Mouse (Mus musculus): ENCODE results near the gene Olfr221.

The Olfr221 gene

GRCm38 (mm10) chr14:52013021-52013610 lies 29.1 kb downstream of the Olfr221 start:
- no peak for TF ChIP-seq GATA4 (IDR thresholded peaks at IDR 0.05; ENCODE audit: insufficient replicate concordance, low read length)

GRCm38 (mm10) chr14:52012553-52012952 lies 29.7 kb downstream of the Olfr221 start:
- TF ChIP-seq GATA4 (IDR thresholded peaks at IDR 0.05; ENCODE audit: insufficient replicate concordance, low read length): no peak

GRCm38 (mm10) chr14:52012085-52012484 lies 30.2 kb downstream of the Olfr221 start:
- no peak for TF ChIP-seq GATA4 (IDR thresholded peaks at IDR 0.05; ENCODE audit: insufficient replicate concordance, low read length)

DNA sequence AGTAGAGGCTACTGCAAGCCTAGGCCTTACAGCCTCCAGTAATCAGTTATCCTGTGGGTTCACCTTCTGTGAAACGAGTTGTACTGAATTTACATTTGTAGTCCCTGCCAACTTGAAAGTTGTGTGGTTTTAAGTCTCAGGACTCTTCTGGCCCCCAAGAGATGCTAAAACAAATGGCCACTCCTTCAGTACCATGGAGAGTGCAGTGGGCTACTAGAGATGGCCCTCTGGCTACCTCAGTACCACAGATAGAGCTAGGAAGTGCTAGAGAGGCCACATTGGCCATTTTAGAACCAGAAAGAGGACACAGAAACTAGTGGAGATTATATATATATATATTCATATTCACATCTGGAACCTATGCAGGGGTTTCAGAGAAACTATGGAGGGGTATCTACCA lies 30.6 kb downstream of the Olfr221 start:
- no peak for TF ChIP-seq GATA4 (IDR thresholded peaks at IDR 0.05; ENCODE audit: insufficient replicate concordance, low read length)

DNA sequence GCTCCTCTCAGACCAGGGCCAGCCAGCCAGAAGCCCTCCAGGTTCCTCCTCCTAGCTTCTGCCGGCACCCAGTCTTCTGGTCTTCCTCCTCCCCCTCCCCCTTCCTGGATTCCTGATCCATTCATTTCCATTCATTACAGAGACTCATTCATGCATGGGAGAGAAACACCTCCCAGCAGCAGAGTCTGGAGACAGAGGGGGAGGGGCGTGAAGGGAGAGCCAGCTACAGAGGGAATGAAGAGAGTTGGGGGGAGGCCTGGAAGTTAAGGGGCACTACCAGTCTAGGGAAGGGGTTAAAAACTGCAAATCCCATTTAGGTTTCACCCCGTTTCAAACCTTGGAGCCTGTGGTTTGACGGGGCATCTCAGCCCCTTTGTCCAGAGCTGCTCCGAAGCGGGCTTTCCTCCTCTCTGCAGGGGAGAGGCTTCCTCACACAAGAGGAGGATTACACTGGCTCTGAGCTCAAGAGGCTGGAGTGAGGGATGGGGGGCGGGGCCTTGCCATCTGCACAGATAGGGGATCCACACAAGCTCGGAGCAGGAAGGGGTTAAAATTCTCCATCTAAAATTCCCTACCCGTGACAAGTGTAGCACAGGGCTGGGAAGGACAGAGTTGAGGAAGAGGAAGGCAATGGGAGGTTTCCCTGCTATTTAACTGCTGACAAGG lies 31.7 kb downstream of the Olfr221 start:
- no peak for TF ChIP-seq GATA4 (IDR thresholded peaks at IDR 0.05; ENCODE audit: insufficient replicate concordance, low read length)

DNA sequence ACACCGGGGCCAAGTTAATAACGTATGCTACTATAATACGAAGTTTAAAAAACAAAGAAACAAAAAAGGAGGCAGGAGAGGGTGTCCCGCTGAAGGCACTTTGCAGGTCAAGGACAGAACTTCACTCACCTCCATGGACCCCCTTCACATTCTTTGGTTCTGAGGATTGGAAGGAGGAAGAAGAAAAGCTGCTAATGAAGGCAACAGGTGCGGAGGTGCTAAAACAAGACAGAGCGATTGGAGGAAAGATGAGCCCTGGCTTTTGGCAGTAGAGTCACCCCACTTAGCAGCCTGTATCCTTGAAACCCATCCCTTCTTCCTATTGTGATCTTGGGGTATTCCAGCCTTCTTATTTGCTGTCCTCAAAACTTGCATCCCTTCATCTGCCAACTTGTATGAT lies 32.4 kb downstream of the Olfr221 start:
- no peak for TF ChIP-seq GATA4 (IDR thresholded peaks at IDR 0.05; ENCODE audit: insufficient replicate concordance, low read length)

DNA sequence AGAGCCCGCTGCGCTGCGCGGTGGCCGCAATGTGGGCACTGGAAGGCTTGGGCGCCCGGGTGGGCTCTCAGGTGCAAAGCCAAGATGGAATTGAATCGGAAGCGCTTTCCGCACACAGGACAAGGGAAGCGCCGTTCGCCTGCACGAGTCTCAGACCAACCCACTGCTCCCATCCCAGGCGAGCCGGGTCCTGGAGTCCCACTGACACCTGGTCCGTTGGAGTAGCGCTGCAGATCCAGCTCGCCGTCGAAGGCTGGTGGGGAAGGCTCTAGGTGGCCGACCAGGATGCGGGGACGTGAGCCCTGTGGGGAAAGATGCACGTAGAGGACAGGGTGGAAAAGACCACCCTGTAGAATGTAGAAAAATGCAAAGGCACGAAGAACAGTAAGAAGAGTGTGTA lies 32.9 kb downstream of the Olfr221 start:
- no peak for TF ChIP-seq GATA4 (IDR thresholded peaks at IDR 0.05; ENCODE audit: insufficient replicate concordance, low read length)

DNA sequence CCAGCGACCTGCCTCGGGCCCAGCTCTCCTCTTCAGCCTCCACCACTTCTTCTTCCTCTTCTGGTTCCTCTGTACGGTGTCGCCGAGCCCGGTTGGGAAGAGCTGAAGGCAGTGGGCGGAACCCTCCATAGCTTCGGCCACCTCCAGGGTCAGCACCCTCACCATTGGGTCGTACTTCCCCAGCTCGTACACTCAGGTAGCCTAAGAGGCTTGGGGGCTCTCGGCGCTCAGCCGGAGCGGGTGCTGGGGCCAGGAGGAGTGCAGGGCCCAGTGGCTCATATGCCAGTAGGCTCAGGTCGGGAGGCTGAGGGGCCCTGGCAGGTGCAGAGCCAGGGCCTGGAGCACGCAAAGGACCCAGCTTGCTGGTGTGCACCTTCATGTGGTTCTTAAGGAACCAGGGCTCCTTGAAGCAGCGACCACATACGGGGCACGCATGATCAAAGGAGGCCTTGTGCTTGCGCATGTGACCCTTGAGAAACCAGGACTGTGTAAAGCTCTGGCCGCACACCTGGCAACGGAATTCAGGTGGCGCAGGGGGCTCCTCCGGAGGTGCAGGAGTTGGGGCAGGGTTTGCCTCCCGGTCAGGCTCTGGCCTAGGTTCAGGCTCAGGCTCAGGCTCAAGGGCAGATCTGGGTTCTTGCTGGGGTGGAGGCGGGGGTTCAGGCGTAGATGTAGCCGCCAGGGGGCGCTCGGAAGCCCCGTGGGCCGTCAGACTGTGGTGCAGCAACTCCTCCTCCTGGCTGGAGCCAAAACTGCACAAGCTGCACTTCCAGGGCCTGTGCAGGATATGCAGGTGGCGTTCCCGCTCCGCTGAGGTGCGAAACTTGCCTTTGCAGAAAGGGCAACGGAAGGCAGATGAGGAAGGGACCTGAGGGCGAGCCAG lies 33.7 kb downstream of the Olfr221 start:
- TF ChIP-seq GATA4 (IDR thresholded peaks at IDR 0.05; ENCODE audit: insufficient replicate concordance, low read length): no peak

GRCm38 (mm10) chr14:52006771-52007170 lies 35.5 kb downstream of the Olfr221 start:
- TF ChIP-seq GATA4 (IDR thresholded peaks at IDR 0.05; ENCODE audit: insufficient replicate concordance, low read length): no peak

DNA sequence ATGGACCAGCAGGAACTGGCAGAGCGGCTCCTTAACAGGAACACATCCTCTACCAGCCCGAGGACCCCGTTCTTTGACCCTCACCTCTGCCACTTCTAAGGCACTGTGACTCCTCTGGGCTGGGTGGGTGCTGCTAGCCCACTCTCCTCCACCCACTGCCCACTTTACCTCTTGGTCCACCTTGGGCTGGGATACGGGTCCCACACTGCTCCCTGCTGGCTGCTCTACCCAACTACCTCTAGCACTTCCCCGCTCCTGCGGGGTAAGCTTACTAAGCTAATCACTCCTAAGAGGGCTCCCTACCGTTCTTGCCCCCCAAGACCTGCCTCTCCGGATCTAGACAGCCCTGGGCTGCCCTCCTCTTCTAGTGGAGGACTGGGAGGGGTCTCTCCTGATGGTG lies 36.0 kb downstream of the Olfr221 start:
- TF ChIP-seq GATA4 (IDR thresholded peaks at IDR 0.05; ENCODE audit: insufficient replicate concordance, low read length): no peak

GRCm38 (mm10) chr14:52005616-52006015 lies 36.6 kb downstream of the Olfr221 start:
- no peak for TF ChIP-seq GATA4 (IDR thresholded peaks at IDR 0.05; ENCODE audit: insufficient replicate concordance, low read length)

DNA sequence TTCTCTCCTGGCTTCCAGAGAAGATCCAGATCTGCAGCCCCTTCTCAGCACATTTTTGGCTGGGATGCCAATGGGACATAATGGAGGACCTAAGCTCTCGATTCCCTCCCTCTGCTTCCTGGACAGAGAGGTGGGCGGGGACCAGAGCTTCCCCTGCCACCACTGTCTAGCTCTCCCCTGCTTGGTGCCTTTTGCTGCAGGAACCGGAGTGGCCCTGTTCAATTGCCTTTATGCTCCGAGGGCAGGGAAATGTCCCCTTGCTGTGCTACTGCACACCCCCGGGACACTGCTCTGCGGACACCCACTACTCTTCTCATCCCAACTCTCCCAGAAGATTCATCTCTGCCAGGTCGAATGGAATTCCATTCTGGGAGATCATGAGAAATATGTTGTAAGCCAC lies 37.1 kb downstream of the Olfr221 start:
- no peak for TF ChIP-seq GATA4 (IDR thresholded peaks at IDR 0.05; ENCODE audit: insufficient replicate concordance, low read length)

- TF ChIP-seq GATA4 (IDR thresholded peaks at IDR 0.05; ENCODE audit: insufficient replicate concordance, low read length): no peak
Observed at GRCm38 (mm10) chr14:52003981-52004495, 38.2 kb downstream of the Olfr221 start.

DNA sequence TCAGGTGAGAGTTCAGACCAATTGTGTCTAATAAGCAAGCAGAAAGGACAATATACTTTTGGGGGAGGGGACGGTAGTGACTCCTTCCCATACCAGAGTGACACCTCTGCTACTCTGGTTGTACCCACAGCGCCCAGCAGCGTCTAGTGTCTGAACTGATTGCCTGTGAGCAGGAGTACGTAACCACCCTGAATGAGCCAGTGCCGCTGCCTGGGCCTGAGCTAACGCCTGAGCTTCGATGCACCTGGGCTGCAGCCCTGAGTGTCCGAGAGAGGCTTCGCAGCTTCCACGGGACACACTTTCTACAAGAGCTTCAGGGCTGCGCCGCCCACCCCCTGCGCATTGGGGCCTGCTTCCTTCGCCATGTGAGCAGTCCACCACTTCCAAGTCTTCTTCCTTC lies 44.8 kb downstream of the Olfr221 start:
- no peak for TF ChIP-seq GATA4 (IDR thresholded peaks at IDR 0.05; ENCODE audit: insufficient replicate concordance, low read length)

GRCm38 (mm10) chr14:51996866-51997265 lies 45.4 kb downstream of the Olfr221 start:
- no peak for TF ChIP-seq GATA4 (IDR thresholded peaks at IDR 0.05; ENCODE audit: insufficient replicate concordance, low read length)

Data from liver, adult (tissue).